Mouse (Mus musculus): ENCODE measurements around the gene Commd1.

The Commd1 gene

DNA sequence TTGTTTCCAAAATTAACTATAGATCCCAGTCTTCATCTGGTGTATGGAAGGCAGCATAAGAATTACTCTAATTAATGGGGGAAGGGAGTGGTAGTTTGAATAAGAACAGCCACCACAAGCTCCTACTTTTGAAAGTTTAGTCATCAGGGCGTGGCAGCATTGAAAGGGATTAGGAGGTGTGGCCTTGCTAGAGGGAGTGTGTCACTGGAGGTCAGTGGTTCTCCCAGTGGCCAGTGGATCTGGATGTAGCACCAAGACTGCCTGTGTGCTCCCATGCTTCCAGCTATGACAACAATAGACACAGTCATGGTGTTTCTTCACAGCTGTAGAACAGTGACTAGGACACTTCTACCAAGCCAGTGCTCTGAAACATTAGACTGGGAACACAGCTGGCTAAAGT is 33.1 kb downstream of the Commd1 start:
- DNase-seq (ENCODE audit: extremely low spot score) = no peak

DNA sequence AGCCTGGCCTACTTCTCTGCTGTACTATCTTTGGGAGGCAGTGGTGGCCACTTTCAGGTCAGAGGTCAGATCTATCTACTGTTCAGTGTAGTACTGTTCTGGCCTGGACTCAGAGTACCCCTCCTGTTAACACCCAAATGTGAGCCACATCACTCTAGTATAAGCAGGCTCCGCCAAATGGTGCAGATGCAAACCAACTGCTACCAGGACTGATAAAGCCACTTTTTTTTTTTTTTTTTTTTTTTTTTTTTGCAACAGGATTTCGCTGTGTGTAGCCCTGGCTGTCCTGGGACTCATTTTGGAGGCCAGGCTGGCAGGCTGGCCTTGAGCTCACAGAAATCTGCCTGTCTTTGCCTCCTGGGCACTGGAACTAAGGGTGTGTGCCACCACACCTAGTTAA is 43.2 kb downstream of the Commd1 start:
- DNase-seq (ENCODE audit: extremely low spot score) = no peak

DNA sequence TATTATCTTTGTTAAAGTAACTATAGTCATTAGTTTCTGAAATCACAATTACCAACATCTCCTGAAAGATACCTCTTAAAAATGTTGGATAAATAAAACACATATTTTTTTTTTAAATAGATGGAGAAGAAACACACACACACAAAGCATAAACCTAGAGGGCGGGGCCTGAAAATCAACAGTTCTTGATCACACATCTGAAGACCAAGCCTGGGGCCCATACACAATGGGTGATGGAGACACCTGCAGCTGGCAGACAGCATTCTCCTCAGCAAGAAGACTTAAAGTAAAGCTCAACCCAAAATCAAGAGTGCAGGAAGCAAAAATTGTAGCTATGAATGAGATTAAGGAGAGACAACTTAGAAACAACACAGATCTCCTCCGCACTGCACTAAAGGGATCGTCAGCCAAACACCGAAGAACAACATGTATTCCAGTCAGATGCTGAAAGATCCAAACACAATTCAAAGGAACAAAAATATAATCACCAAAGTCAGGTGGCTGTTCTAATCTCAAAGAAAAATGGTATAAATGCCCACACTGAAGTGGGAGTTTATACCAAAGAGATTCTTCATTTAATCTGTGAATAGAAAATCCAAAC is 44.4 kb downstream of the Commd1 start:
- no peak for DNase-seq (ENCODE audit: extremely low spot score)

DNA sequence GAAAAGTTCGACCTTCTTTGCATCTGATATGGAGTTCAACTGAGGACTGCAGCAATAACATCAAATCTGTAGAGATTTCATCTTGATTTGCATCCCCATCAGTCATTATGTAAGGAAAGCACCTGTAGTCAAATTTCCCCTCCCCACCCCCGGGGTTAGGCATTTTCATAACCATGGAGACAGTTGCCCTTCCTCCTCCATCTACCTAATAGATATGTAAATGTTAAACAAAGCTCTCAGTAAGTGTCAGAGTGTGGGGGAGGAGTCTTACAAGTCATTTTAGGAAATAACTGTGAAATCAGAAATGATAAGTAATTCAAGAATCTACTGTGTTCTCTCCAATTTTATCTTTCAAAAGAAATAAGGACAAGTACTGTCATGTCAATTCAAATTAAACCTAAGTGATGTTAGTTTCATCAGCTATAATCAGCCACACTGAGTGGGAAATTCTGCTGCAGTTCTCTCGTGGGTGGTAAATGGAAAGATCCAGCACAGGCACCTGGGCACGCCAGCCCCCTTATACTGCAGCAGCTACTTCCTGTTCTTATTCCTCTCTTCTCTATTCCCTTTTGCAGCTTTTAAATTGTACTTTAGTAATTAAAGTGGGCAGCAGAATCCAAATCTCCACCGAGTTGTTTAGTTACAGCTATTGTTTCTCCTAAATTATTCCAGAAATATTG is 45.6 kb downstream of the Commd1 start:
- no peak for DNase-seq (ENCODE audit: extremely low spot score)

DNA sequence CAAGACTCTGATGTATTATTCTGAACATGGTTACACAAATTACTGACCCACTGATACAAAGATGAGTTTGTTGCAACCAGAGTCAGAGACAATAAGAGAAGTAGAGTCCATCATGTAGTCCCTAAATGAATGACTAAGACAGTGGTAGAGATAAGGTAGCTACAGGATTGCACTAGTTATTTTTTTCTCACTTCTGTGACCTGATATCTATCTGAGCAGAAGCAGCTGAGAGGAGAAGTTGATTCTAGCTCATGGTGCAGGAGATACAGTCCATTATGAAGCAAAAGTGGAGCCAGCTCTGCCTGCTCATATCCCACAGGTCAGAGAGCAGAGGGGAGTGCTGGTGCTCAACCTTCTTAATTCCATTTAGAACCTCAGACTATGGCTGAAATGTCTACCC is 50.0 kb downstream of the Commd1 start:
- DNase-seq (ENCODE audit: extremely low spot score) = no peak

DNA sequence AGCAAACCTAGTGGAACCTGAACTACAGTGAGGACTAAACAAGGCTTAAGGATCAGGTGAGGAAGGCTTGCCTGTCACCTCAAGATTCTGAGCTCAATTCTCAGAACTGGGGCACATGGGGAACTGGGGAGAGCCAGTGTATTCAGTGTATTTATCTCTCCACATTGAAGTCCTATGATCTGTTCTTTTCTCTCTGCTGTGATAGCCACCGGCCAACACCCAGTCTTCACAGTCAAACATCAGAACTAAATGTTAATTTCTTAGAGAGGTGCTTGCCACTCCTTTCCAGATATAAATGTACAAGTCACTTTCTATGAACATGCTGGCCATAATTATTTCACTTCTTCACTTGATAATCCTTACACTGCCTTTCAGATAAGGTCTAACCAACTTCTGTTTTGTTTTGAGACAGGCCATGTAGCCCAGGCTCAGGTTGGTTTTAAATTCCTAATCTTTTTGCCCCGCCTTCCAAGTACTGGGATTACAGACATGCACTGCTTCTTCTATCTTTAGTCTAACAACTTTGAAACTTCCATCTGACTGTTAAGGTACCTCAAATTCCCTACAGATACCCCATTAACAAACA is 50.8 kb downstream of the Commd1 start:
- DNase-seq (ENCODE audit: extremely low spot score) = no peak

DNA sequence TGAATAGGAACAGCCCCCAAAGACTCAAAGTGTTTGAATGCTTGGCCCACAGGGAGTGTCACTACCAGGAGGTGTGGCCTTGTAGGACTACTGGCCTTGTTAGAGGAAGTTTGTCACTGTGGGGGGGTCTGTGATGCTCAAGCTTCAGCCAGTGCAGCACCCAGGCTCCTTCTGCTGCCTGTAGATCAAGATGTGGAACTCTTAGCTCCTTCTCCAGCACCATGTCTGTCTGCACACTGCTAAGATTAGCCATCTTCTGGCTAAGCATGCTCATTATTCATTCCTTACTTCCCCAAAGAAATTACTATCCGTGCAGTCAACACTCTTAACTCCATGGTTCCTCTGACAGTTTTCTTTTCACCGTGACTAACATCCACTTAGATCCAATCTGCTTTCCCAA is 52.1 kb downstream of the Commd1 start:
- no peak for DNase-seq (ENCODE audit: extremely low spot score)

DNA sequence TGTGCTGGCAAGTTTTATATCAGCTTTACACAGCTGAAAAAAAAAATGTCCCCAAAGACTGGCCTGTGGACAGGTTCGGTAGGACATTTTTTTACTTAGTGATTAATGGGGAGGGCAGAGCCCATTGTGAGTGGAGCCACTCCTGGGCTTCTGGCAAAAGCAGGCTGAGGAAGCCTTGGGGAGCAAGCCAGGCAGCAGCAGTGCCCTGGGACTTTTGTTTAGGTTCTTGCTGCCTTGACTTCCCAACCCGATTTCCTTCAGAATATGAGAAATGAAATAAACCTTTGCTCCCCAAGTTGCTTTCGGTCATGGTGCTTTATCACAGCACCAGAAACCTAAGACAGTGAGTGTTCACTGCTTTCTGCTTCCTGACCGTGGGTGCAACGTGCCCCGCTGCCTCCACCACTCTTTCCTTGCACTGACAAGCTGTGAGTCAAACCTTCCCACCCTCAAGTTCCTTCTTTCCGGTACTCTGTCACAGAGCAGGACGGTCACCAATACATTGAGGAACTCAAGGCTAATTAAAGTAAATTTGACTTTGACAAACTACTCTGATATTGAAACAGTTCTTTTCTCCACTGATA is 53.5 kb downstream of the Commd1 start:
- DNase-seq (ENCODE audit: extremely low spot score) = no peak

DNA sequence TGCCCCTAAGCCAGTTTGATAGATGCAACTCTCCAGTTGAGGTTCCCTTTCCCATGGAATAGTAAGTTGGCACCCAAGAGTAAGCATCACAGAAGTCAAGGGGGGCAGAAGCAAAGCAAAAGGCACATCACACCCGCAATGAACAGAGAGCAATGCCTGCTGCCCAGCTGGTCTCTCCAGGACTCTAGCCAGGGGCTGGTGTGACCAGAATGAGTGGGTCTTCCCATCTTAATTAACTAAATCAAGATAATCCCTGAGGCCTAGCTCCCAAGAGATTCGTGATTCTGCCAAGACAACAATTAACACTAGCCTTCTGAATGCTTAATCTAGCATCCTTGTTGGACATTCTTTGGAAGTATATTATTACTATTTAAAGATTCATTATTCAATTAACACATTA is 58.6 kb downstream of the Commd1 start:
- no peak for DNase-seq (ENCODE audit: extremely low spot score)

DNA sequence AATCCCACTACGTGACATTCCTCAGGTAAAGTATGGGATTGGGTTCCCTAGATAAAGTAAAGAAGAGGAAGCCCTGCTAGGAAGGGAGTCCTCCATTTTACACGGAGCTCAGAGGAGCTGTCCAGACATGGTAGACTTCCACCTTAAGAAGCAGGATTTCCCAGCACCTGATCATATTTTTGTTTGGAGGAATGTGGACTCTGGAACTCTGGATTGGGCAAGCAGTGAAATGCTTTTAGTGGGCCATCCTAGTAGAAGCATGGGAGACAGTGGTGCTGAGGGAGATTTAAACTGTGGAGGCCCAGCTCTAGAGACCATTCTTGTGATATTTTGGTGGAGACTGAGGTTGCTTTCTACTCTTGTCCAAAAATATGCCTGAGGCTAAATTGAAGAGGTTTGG is 59.6 kb downstream of the Commd1 start:
- DNase-seq (ENCODE audit: extremely low spot score) = no peak

DNA sequence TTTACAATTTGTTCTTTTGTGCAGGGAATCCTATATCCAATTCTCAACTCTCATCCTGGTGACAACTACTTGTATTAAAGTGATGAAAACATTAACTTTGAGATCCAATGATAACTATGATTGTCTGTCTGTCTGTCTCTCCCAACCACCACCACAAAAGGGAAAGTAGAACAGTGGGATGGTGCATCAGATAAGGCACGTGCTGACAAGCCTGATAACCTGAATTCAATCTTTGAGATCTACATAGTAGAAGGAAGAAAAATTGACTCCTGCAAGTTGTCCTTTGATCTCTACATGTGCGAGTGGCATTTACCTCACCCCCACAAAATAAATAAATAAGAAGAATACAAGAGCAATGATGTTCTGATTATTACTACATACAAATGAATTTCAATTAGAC is 62.8 kb downstream of the Commd1 start:
- DNase-seq (ENCODE audit: extremely low spot score) = no peak

DNA sequence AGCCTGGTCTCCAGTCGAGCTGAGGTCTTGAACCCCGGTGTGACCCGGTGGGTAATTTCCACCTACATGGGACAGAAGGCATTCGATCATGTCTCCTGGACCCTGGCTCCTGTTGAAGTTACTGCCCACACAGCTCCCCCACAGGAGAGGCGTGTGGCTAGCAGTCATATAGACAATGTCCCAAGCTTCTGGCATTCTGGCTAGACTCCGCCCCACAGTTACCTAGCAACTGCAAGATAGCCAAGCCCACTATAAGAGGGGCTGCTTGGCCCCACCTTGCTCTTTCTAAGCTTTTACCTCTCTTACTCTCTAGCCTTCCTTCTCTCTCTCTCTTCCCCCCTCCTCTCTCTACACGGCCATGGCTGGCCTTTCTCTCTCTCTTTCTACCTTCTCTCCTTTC is 64.4 kb downstream of the Commd1 start:
- DNase-seq (ENCODE audit: extremely low spot score) = no peak

DNA sequence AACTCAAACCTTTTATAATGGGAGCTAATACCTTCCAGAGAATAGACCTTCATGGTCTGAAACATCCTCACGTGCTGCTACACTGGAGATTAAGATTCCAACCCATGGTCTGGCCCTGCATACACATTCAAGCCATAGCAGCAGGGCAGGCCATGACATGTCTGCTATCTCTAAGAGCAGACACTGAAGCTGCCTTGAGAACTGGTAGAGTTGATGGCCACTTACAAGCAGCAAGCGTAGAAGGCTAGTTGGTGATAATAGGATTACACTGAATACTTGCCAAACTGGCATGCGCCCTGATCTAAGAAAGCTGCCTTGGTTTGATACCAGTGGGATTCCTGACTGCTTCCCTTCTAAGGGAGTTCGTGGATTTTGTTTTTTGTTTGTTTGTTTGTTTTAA is 68.4 kb downstream of the Commd1 start:
- no peak for DNase-seq (ENCODE audit: extremely low spot score)

DNA sequence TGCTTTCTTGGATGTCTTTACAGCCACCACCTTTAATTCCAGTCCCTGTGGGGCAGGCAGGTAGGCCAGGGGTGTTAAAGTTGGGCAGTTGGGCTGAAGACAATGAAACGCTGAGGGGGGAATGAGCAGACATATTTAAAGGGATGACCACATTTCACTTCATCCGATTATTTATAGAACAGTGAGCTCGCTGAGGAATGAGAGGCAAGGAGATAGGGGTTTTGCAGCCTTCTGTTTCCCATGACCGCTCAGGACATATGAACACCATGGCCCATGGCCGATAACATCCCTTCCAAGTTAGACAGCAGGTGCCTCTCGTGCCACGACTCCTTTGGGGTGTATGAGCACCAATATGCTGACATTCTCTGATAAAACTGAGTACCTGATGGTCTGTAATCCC is 70.4 kb downstream of the Commd1 start:
- DNase-seq (ENCODE audit: extremely low spot score) = no peak

DNA sequence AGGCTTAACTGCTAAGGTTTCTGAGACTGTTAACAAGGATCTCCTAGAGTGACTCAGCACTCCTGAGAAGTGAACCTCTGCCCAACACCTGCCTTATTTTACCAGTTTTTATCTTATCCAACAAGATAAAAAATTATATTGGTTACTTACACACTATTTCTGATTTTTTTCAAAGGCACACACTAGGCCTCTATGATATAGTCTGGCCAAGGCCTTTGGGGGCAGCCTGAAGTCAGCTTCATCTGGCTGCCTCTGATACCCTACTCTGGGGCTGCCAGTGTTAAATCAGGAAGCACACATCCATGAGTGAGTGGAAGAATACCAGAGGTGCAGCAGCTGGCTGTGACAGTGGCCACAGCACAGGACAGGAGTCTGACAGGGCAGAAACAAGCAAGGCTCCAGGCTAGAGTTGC is 75.7 kb downstream of the Commd1 start:
- DNase-seq (ENCODE audit: extremely low spot score) = no peak

DNA sequence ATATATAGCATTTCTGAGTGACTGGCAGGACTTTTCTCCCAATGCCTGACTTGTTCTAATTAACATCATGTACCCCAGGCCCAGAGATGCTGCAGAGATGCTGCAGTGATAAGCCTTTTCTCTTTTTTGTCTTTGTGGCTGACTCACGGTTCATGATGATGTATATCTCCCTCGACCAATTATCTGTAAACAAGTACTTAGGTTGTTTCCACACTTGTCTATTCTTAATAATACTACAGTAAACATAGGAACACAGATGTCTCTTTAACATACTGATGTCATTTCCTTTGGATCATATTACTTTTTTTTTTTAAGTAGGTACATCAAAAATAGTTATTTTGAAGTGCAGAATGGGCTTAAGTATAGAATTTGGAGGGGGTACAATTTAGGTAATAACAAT is 79.3 kb downstream of the Commd1 start:
- DNase-seq (ENCODE audit: extremely low spot score) = no peak

DNA sequence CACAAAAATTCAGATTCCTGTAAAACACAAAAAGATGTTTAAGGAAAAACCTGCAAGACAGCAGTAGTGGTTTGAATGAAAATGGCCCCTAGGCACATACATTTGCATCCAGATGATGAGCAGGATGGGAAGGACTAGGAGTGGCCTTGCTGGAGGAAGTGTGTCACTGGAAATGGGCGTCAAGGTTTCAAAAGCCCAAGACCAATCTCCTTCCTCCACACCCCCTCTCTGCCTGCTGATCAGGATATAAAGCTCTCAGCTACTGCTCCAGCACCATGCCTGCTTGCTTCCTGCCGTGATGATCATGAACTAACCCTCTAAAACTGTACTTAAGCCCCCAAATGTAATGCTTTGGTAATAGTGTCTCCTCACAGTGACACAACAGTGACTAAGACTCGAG is 82.1 kb downstream of the Commd1 start:
- DNase-seq (ENCODE audit: extremely low spot score) = no peak

DNA sequence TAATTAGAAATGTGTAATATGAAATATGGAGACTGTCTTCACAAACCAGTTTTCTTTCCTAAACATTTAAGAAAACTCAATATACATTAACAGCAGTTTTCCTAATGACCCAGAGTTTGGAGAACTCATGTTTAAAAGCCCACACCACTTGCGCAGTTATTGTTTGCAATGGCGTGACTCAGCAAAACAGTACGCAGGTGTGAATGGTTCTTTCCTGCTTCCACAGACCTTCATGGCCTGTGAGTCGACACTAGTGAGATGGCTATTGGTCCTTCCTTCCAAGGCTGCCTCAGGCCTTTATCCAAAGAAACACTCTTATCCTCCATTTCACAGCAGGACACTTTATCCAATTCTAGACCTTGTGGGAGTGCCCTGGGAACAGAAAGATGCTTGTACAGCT is 84.5 kb downstream of the Commd1 start:
- DNase-seq (ENCODE audit: extremely low spot score) = no peak

DNA sequence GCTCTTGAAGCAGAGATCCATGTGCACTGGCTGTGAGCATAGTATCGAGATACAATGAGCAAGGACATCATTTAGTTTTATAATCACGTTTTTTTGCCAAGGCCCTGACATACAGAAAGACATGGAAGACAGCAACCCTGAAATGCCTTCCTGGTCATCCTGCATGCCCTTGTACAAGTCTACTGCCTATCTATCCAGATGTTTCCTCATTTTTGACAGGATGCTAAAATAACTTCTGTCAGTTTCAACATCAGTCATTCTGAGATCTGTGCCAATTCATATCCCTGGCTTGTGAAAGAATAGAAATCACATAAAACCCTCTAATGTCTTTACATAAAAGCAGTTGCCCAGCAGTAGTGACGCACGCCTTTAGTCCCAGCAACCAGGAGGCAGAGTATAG is 85.1 kb downstream of the Commd1 start:
- no peak for DNase-seq (ENCODE audit: extremely low spot score)

DNA sequence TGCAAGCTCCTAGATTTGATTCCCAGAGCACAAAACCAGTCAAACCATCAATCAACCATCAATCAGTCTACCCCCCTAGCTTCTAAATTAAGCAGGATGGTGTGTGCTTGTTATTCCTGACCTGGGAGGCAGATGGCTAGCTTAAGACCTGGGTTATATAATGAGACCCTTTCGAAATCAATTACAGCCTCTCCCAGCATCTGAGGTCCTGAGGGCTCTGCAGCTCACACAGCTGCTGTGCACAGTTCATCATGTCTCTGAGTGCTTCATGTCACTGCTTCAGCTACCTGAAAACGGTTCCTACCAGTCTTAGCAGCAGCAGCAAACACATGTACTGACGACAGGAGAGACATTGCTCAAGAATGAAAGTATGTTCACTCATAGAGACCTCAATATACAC is 89.1 kb downstream of the Commd1 start:
- no peak for DNase-seq (ENCODE audit: extremely low spot score)

DNA sequence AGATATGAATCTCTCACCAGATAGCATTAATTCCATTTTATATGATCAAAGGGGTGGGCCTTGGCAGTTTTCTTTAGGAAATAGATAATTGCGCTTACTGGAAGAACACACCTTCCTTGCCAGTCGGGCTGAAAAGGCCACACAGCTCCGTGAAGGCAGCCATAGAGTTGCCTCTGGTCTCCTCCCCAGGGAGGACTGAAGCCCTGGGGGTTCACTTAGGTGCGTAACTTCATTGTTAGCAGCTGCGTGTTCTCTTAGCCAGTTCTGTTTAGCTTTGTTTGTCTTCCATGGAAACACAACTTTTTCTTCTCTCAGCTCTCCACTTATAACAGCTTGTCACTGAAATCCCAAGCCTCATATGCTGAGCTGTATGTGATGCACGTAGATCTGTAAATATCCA is 89.7 kb downstream of the Commd1 start:
- no peak for DNase-seq (ENCODE audit: extremely low spot score)

DNA sequence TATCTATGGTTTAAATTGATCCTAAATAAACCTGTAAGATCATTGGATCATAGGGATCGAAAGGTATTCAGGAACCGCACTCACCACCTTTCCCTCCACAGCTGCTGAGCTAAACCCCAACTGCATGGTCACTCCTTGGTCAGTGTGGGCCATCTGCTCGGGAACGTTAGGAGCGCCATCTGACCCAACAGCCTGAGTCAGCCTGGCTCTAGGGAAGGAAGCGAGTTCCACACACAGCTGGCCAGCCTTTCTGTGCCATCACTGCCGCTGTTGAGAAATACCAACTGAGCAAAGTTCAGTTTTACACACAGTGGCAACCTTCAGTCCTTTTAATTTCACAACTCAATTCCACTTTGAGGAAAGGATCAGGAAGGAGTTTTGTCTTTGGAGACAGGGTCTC is 90.3 kb downstream of the Commd1 start:
- no peak for DNase-seq (ENCODE audit: extremely low spot score)

DNA sequence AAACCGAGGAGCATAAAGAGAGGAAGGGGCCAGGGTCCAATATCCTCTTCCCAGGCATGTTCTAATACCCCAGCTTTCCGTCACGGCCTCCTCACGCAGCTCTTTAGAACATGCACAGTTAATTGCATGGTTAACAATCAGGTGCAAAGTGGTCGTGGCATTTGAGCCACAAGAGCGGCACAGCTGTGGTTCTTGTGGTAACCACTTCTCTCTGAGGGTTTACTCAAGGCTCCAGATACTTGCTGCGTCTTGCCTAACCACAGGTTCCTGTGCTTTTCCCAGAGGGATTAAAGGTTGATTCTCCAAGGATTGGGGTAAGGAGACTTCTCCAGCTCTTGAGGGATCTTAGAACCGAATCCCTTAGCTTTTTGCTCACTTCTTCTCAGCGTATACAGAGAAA is 90.9 kb downstream of the Commd1 start:
- DNase-seq (ENCODE audit: extremely low spot score) = no peak
